Mouse (Mus musculus) left cerebral cortex, postnatal 36 days (tissue): ENCODE measurements at regions not wholly inside any gene's neighbourhood (a gene's known extent, or its start where the extent isn't known, plus 50 kb on each side); places are given as distances from the start of the nearest gene placed in this dataset.
A peak's percentile ranks its signal among the peaks of the same experiment; 100 is the strongest.

Source experiments
- DNase-seq, 2 experiments: peaks; one replicate each; pipeline ENCODE4 v3.0.0; 2021 to 2022; ENCODE audit warnings: low spot score in 2 of 2, mixed read lengths in 1 of 2
- intact Hi-C: fragments of 180-260 bp; cut with DNase I; formaldehyde crosslinking; loops from one replicate; pipeline ENCODE4 v1.15.1; 2025

- intact Hi-C loops: no loop called here
- DNase-seq: peak in 1 of 2 experiments; percentile 42
Observed at GRCm38 (mm10) chr12:112426681-112427080, 62.6 kb upstream of the A530016L24Rik start.

- no peak for DNase-seq
- intact Hi-C loops: no loop called here
Observed at GRCm38 (mm10) chr12:112430104-112430846, 59.0 kb upstream of the A530016L24Rik start.

GRCm38 (mm10) chr12:112433315-112433714 is 55.9 kb upstream of the A530016L24Rik start:
- intact Hi-C loops: no loop called here
- no peak for DNase-seq

GRCm38 (mm10) chr12:112434673-112435294 is 54.5 kb upstream of the A530016L24Rik start:
- no peak for DNase-seq
- intact Hi-C loops: no loop called here

GRCm38 (mm10) chr12:112435295-112436110 is 53.7 kb upstream of the A530016L24Rik start:
- intact Hi-C loops: no loop called here
- peak in 1 of 2 experiments; percentile 29 for DNase-seq

- intact Hi-C loops: no loop called here
- DNase-seq: no peak
Observed at GRCm38 (mm10) chr12:112437046-112437445, 52.2 kb upstream of the A530016L24Rik start.

GRCm38 (mm10) chr12:112438206-112438605 is 51.0 kb upstream of the A530016L24Rik start:
- intact Hi-C loops: no loop called here
- DNase-seq: no peak
